Mouse (Mus musculus) forebrain, embryonic 13.5 days (tissue): ENCODE data around the gene Tm4sf19. TPM values are rescaled to one million over a fixed set of nuclear protein-coding genes. Genes with fewer than 3 reads are reported as not detected.

Experiments
- ATAC-seq: fragments of 200-750 bp; cut with Nextera tagmentation; 2 replicates; pipeline ENCODE4 v1.8.0; 2017
- H3K27ac ChIP-seq: fragments of 300-500 bp; sonication (generic); 2 replicates; pipeline ENCODE4 v1.5.1; 2015; ENCODE audit warnings: inconsistent platforms, mild to moderate bottlenecking, moderate library complexity
- H3K27me3 ChIP-seq: fragments of 300-500 bp; sonication (generic); 2 replicates; pipeline ENCODE4 v1.6.1; 2015; ENCODE audit warnings: mild to moderate bottlenecking, inconsistent platforms
- H3K36me3 ChIP-seq: fragments of 300-500 bp; sonication (generic); 2 replicates; pipeline ENCODE4 v1.6.1; 2015; ENCODE audit warnings: mild to moderate bottlenecking, inconsistent platforms; ENCODE audit not compliant: poor library complexity, severe bottlenecking
- H3K4me1 ChIP-seq: fragments of 300-500 bp; sonication (generic); 2 replicates; pipeline ENCODE4 v1.6.1; 2015; ENCODE audit warnings: inconsistent platforms
- H3K4me2 ChIP-seq: fragments of 300-500 bp; sonication (generic); 2 replicates; pipeline ENCODE4 v1.6.1; 2015; ENCODE audit warnings: inconsistent platforms, mild to moderate bottlenecking, moderate library complexity
- H3K4me3 ChIP-seq: fragments of 300-500 bp; sonication (generic); 2 replicates; pipeline ENCODE4 v1.5.1; 2015; ENCODE audit warnings: mild to moderate bottlenecking, inconsistent platforms
- H3K9ac ChIP-seq: fragments of 300-500 bp; sonication (generic); 2 replicates; pipeline ENCODE4 v1.6.1; 2015; ENCODE audit warnings: mild to moderate bottlenecking, inconsistent platforms
- H3K9me3 ChIP-seq: fragments of 300-500 bp; sonication (generic); replicated peaks from 2 replicates; pipeline ENCODE4 v1.6.1; 2016; ENCODE audit warnings: inconsistent platforms
- WGBS: fragments of 180-500 bp; shearing (Covaris S2); methylation state at CpG from one replicate; pipeline ENCODE4 v1.1.7; 2015; 5-methylcytosine and 5-hydroxymethylcytosine counted together
- polyA plus RNA-seq: library from polyadenylated mRNA; unstranded; fragments of >200 nt; fragmentation: Nextera tagmentation; extraction: Ambion mirVana; gene quantifications from 2 replicates; pipeline ENCODE4 v1.2.1, GENCODE M21; 2015

Gene Tm4sf19
- polyA plus RNA-seq, 1 experiment from 2014 or later: not detected

- H3K36me3 ChIP-seq: peaks cover 35% of the 10 kb centered on the region
- no peaks in the 10 kb centered on the region for H3K27me3 ChIP-seq
Measured at GRCm38 (mm10) chr16:32456086-32456485, 55.8 kb downstream of the Tm4sf19 start.

GRCm38 (mm10) chr16:32456761-32457160, 56.5 kb downstream of the Tm4sf19 start:
- no peak for ATAC-seq
- H3K4me3 ChIP-seq: no peak overlapping the region
- peaks cover 33% of the 10 kb centered on the region for H3K36me3 ChIP-seq
- no peaks in the 10 kb centered on the region for H3K4me1 ChIP-seq
- H3K4me2 ChIP-seq: no peak overlapping the region
- H3K9me3 ChIP-seq: no peaks in the 10 kb centered on the region
- no peaks in the 10 kb centered on the region for H3K27me3 ChIP-seq
- 94% methylated on average over 1 of the region's 1 CpGs for WGBS
- H3K9ac ChIP-seq: no peak overlapping the region
- H3K27ac ChIP-seq: no peak overlapping the region

More at GRCm38 (mm10) chr16:32456086-32456485, 55.8 kb downstream of the Tm4sf19 start:
- Histone ChIP-seq H3K4me2 (no peak overlapping the region), H3K27ac (no peak overlapping the region), H3K9me3 (no peaks in the 10 kb centered on the region), H3K4me1 (no peaks in the 10 kb centered on the region), H3K9ac (no peak overlapping the region), H3K4me3 (no peak overlapping the region)
- ATAC-seq: no peak

Other genes with a start within 250 kb of the Tm4sf19 start
- 6.7 and 7.2 TPM in 2 replicates for gene Nrros, start 234.9 kb upstream of the Tm4sf19 start, polyA plus RNA-seq
- gene Bex6, start 220.7 kb upstream of the Tm4sf19 start, polyA plus RNA-seq: not detected in 2 replicates
- 8.8 and 8.9 TPM in 2 replicates for gene Fbxo45, start 153.3 kb upstream of the Tm4sf19 start, polyA plus RNA-seq
- gene Wdr53, start 153.3 kb upstream of the Tm4sf19 start, polyA plus RNA-seq: 15.4 and 18.3 TPM in 2 replicates
- gene Smco1, start 129.0 kb upstream of the Tm4sf19 start, polyA plus RNA-seq: not detected in 2 replicates
- 38.5 and 39.3 TPM in 2 replicates for gene Rnf168, start 123.0 kb upstream of the Tm4sf19 start, polyA plus RNA-seq
- gene Ubxn7, start 68.2 kb upstream of the Tm4sf19 start, polyA plus RNA-seq: 29.9 and 32.0 TPM in 2 replicates
- gene Tctex1d2, start 19.2 kb downstream of the Tm4sf19 start, polyA plus RNA-seq: 34.5 and 37.5 TPM in 2 replicates
- gene Pcyt1a, start 30.4 kb downstream of the Tm4sf19 start, polyA plus RNA-seq: 44.1 and 48.1 TPM in 2 replicates
- gene Slc51a, start 87.4 kb downstream of the Tm4sf19 start, polyA plus RNA-seq: 0.25 and 0.49 TPM in 2 replicates
- not detected in 2 replicates for gene Zdhhc19, start 95.8 kb downstream of the Tm4sf19 start, polyA plus RNA-seq
- 32.0 and 42.1 TPM in 2 replicates for gene Tfrc, start 208.4 kb downstream of the Tm4sf19 start, polyA plus RNA-seq
- 14.6 TPM in 2 replicates for gene Tnk2, start 243.4 kb downstream of the Tm4sf19 start, polyA plus RNA-seq